Mouse (Mus musculus): ENCODE results near the gene Spock1. TPM values are rescaled to one million over a fixed set of nuclear protein-coding genes. Genes with fewer than 3 reads are reported as not detected.

The Spock1 gene
- polyA plus RNA-seq, 1 experiment from 2014 or later = 97.3 TPM

DNA sequence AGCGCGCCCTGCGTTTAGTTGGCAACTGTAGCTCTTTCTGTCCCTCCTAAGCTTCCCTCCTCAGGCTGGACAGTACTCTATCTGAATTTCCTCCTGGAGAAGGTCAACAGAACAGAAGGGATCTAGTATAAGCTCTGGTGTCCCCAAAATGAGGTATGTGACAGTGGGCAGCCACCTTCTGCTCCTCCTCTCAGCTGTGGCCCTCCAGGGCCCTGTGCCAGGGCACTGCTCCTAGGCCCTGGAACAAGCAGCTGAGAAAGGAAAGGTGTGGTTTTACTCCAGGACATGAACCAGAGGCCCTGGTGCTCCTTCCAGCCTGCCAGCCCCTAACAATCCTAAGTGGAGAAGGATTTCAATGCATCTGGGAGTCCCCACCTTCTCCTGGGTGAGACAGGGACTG lies 51.1 kb downstream of the Spock1 start:
- peaks cover 24% of the 10 kb centered on the region for H3K4me1 ChIP-seq (replicated peaks)
- H3K9me3 ChIP-seq = no peaks in the 10 kb centered on the region
- H3K27ac ChIP-seq (replicated peaks) = no peak overlapping the region
- H3K9ac ChIP-seq = no peak overlapping the region
- no peaks in the 10 kb centered on the region for H3K36me3 ChIP-seq
- H3K4me3 ChIP-seq = no peak overlapping the region
- H3K4me2 ChIP-seq = no peak overlapping the region
- 87% methylated on average over 3 of the region's 3 CpGs for WGBS
- no peak for ATAC-seq (ENCODE audit: low FRiP score, low read depth)
- no peaks in the 10 kb centered on the region for H3K27me3 ChIP-seq

DNA sequence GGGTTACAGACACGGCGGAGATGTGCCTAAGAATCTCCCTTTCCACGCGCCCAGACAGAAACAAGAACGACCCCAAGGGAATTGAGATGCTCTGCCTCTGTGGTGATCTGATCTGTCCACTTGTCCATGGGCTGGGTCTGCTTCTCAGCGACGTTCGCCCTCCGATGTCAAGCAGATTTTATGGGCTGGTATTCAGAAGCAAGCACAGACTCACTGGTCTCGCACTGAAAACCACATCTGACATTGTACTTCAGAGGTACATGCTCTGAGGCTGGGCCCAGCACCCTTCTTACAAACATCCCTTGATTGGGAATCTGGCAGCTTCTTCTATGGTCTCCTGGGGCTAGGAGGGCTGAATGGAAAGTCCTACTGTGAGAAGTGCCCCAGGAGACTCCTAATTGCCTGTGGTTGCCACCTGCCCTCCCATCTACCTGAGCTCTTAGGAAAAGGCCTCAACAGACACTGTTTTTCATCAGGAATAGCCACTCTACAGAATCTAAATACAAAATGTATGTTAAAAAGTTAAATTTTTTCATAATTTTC lies 51.8 kb downstream of the Spock1 start:
- Histone ChIP-seq H3K27ac (replicated peaks) (no peak overlapping the region), H3K9ac (no peak overlapping the region), H3K4me3 (no peak overlapping the region), H3K27me3 (no peaks in the 10 kb centered on the region), H3K4me2 (no peak overlapping the region), H3K36me3 (no peaks in the 10 kb centered on the region), H3K4me1 (replicated peaks) (peaks cover 24% of the 10 kb centered on the region), H3K9me3 (no peaks in the 10 kb centered on the region)
- no peak for ATAC-seq (ENCODE audit: low FRiP score, low read depth)
- WGBS = 75% methylated on average over 10 of the region's 10 CpGs

DNA sequence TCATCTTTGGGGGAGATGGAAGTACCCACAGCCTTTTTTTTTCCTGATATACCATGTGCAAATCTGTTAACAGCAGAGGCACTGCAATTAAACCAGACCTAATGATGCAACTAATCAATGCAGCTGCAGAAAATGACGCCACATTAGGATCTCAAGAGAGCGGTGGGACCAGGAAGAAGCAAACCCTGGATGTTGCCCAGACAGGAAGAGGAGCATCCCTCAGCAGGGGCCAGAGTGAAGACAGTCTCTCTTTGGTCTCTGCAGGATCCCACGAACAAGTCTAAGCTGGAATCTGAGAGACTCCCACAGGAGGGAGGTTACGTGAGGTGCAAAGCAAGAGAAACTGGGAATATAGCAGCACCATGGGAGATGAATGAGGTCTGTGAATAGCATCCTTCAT lies 52.4 kb downstream of the Spock1 start:
- Histone ChIP-seq H3K9me3 (no peaks in the 10 kb centered on the region), H3K9ac (no peak overlapping the region), H3K36me3 (no peaks in the 10 kb centered on the region), H3K4me2 (no peak overlapping the region), H3K4me3 (no peak overlapping the region), H3K4me1 (replicated peaks) (peaks cover 24% of the 10 kb centered on the region), H3K27ac (replicated peaks) (no peak overlapping the region), H3K27me3 (no peaks in the 10 kb centered on the region)
- ATAC-seq (ENCODE audit: low FRiP score, low read depth) = no peak; the same call in 1 of the 2 replicates
- 36% methylated on average over 4 of the region's 4 CpGs for WGBS

DNA sequence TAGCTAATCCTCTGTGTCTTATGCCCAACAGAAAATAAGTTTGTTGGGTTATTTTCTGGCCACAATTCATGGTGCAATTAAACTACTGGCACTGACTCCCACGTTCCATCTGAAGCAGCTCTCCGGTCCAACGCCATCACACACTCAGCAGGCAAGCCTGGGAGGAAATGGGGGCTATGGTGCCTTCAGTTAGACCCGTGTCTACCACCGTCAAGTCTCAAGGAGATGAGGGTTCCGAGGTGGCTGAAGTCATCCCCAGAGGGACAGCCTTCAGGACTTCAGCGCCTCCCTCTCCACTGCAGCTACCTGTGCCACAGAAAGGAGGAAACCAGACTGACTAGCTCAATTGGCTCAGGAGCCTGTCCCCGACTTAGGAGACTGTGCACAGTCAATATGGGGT lies 53.7 kb downstream of the Spock1 start:
- no peaks in the 10 kb centered on the region for H3K27me3 ChIP-seq
- no peak overlapping the region for H3K4me2 ChIP-seq
- no peaks in the 10 kb centered on the region for H3K36me3 ChIP-seq
- H3K9ac ChIP-seq = no peak overlapping the region
- H3K9me3 ChIP-seq = no peaks in the 10 kb centered on the region
- WGBS = 81% methylated on average over 8 of the region's 8 CpGs
- no peak overlapping the region for H3K4me3 ChIP-seq
- ATAC-seq (ENCODE audit: low FRiP score, low read depth) = no peak
- peaks cover 24% of the 10 kb centered on the region for H3K4me1 ChIP-seq (replicated peaks)
- H3K27ac ChIP-seq (replicated peaks) = no peak overlapping the region

DNA sequence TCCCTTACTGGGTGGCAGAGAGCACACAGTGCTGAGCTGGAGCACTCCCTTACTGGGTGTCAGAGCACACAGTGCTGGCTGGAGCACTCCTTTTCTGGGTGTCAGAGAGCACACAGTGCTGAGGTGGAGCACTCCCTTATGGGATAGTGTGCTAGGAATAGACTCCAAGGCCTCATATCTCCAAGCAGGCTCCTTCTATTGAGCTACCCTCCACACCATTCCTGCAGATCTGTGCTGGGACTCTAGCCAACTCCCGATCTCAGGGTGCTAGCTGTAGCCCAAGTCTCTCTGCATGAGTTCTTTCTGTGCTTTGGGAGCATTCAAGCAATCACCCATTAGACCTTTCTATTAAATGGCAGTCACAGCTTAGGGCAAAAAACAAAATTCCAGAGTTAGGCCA lies 54.5 kb downstream of the Spock1 start:
- H3K27ac ChIP-seq (replicated peaks) = no peak overlapping the region
- no peaks in the 10 kb centered on the region for H3K27me3 ChIP-seq
- H3K4me2 ChIP-seq = no peak overlapping the region
- no peak overlapping the region for H3K4me3 ChIP-seq
- 73% methylated on average over 1 of the region's 1 CpGs for WGBS
- H3K36me3 ChIP-seq = no peaks in the 10 kb centered on the region
- no peak for ATAC-seq (ENCODE audit: low FRiP score, low read depth)
- H3K4me1 ChIP-seq (replicated peaks) = peaks cover 24% of the 10 kb centered on the region
- H3K9me3 ChIP-seq = no peaks in the 10 kb centered on the region
- no peak overlapping the region for H3K9ac ChIP-seq

DNA sequence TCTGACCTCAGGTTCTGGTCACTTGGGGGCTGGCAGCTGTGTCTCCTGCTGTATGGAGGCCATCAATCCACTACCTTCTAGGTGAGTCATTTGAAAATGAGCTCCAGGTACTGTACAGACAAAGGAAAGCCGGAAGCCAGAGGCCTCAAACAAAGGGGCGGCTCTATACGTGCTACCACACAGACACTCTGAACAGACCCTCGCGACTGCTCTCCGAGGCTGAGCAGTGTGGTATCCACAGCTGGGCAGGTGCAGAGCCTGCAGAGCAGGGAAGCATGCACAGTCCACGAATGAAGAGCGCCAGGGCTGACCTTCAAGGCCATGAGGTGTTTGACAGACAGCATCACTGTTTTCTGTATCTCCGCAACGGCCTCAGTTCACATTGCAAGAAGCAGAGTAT lies 55.0 kb downstream of the Spock1 start:
- peaks cover 21% of the 10 kb centered on the region for H3K4me1 ChIP-seq (replicated peaks)
- peak; percentile 53; the same call in 1 of the 2 replicates for ATAC-seq (ENCODE audit: low FRiP score, low read depth)
- H3K27ac ChIP-seq (replicated peaks) = no peak overlapping the region
- H3K4me2 ChIP-seq = no peak overlapping the region
- H3K9me3 ChIP-seq = no peaks in the 10 kb centered on the region
- no peaks in the 10 kb centered on the region for H3K36me3 ChIP-seq
- no peak overlapping the region for H3K9ac ChIP-seq
- H3K27me3 ChIP-seq = no peaks in the 10 kb centered on the region
- H3K4me3 ChIP-seq = no peak overlapping the region
- 84% methylated on average over 10 of the region's 10 CpGs for WGBS

DNA sequence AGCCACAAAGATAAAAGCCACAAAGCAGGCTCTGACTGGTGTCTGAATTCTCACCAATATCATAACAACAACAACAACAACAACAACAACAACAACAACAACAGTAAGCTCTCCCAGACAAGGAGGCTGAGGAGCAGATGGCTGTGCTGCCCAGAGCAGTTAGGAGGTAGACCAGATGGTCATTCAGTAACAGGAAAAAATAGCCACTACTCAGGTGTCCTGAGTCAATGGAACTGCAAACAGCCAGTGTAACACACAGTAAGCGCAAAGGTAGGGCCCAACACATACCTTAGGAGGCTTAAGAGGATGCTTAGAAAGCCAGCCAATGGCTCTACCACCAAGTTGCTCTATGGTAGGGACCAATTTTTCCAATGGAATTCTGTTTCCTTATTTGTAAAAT lies 59.2 kb downstream of the Spock1 start:
- H3K9me3 ChIP-seq = no peaks in the 10 kb centered on the region
- no peak overlapping the region for H3K4me2 ChIP-seq
- no peak for ATAC-seq (ENCODE audit: low FRiP score, low read depth)
- 94% methylated on average over 1 of the region's 1 CpGs for WGBS
- H3K27me3 ChIP-seq = no peaks in the 10 kb centered on the region
- no peak overlapping the region for H3K4me3 ChIP-seq
- no peak overlapping the region for H3K9ac ChIP-seq
- no peaks in the 10 kb centered on the region for H3K4me1 ChIP-seq (replicated peaks)
- no peak overlapping the region for H3K27ac ChIP-seq (replicated peaks)
- H3K36me3 ChIP-seq = no peaks in the 10 kb centered on the region

DNA sequence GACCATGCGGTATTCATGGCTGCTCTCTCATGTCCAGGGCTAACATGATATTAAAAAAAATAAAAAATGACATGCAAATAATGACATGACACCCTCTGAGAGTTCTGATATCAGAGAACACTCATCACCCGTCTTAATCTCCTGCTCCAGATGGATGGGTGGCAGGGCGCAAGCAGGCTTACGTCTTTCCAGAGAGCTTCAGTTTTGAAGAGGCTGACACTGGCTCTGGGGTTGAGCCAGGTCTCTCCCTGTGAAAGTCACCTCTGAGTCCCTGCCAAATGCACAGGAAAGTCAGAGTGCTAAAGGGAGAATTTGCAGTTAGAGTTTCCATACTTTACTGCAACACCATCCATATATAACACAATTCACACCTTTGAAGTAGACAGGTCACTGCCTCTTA lies 61.0 kb downstream of the Spock1 start:
- no peak overlapping the region for H3K9ac ChIP-seq
- no peak for ATAC-seq (ENCODE audit: low FRiP score, low read depth)
- WGBS = 81% methylated on average over 4 of the region's 4 CpGs
- no peak overlapping the region for H3K27ac ChIP-seq (replicated peaks)
- no peak overlapping the region for H3K4me3 ChIP-seq
- H3K9me3 ChIP-seq = no peaks in the 10 kb centered on the region
- H3K27me3 ChIP-seq = no peaks in the 10 kb centered on the region
- H3K4me2 ChIP-seq = no peak overlapping the region
- no peaks in the 10 kb centered on the region for H3K36me3 ChIP-seq
- no peaks in the 10 kb centered on the region for H3K4me1 ChIP-seq (replicated peaks)

DNA sequence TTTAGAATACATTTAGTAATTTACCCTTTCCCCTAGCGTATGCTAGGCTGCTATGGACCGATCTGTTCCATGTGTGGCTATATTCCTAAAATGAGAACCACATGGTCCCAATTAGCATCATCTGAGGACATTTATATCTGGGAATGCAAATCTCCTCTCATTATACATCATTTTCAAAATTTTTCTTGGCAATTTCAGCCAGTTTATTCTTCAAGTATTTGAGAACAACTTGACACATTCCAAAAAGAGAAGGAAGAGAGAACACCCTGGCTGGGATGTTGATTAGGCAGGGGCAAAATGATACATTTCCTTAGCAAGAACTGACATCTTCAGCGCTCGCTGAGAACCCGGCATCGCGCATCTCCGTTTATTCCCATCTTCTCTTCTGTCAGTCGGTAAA lies 61.7 kb downstream of the Spock1 start:
- Histone ChIP-seq H3K4me3 (no peak overlapping the region), H3K4me2 (no peak overlapping the region), H3K27ac (replicated peaks) (no peak overlapping the region), H3K9me3 (no peaks in the 10 kb centered on the region), H3K4me1 (replicated peaks) (no peaks in the 10 kb centered on the region), H3K36me3 (no peaks in the 10 kb centered on the region), H3K27me3 (no peaks in the 10 kb centered on the region), H3K9ac (no peak overlapping the region)
- no peak for ATAC-seq (ENCODE audit: low FRiP score, low read depth)
- 93% methylated on average over 9 of the region's 9 CpGs for WGBS

DNA sequence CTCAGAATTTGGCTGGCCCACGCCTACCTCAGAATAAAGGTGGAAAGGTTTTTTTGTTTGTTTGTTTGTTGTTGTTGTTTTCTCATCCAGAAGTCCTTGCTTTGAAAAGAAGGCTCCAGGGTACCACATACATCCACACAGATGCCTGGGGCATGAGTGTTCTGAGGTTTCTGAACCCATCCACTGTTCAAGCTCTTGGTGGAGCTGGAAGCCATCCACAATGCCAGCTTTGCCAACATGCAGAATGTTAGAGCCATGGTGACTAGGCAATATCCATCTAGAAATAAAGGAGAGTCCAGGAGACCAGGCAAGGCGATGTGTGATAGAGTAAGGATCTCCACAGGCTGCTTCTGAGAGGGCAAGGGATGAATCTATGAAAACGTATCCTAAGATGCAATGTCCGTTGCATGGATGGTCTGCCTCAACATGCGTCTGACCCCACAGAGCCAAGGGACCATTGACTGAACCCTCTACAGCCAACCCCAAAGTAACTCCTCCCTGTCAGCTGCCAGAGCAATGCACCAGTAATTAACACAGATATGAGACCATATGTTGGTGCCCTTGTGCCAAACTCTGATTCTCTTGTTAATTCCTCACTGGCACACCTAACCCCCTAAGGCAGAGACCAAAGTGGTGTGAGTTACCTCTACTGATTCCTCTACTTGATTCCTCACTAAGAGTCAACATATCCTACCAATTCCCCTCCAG lies 66.8 kb downstream of the Spock1 start:
- Histone ChIP-seq H3K36me3 (no peaks in the 10 kb centered on the region), H3K9ac (no peak overlapping the region), H3K4me1 (replicated peaks) (no peaks in the 10 kb centered on the region), H3K27me3 (no peaks in the 10 kb centered on the region), H3K9me3 (no peaks in the 10 kb centered on the region), H3K27ac (replicated peaks) (no peak overlapping the region), H3K4me3 (no peak overlapping the region), H3K4me2 (no peak overlapping the region)
- WGBS = 91% methylated on average over 5 of the region's 5 CpGs
- ATAC-seq (ENCODE audit: low FRiP score, low read depth) = no peak

DNA sequence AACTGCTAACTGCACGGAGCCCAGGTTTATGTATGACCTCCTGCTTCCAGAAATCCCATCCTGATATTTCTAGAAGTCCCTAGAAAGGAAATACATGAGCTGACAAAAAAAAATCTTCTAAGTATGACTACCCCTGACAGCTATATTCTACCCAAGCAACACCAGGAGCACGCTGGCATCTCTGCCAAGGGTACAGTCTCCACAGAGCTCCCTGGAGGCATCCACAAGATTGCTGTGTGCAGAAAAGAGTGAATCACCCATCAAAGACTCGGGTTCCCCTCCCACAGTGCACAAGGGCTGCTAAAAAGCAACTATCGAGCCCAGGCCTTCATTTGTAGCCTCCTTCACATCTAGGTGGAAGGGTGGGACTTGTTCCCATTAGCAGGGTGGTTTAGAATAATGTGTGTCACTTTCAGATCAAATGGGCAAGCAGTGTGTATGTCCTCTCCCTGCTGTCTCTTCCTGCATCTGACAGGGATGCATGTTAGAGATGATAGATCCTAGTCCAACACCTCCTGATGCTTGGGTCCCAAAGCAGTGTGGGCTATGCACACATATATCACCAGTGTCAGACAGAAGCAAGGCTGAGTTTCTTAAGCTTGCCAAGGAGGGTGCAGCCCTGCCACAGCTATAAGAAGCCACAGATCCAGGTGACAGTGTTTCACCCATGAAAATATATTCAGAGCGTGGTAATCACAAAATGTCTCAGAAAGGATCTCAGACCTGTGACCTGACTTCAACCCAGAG lies 70.3 kb downstream of the Spock1 start:
- H3K4me2 ChIP-seq = no peak overlapping the region
- H3K27me3 ChIP-seq = no peaks in the 10 kb centered on the region
- no peak overlapping the region for H3K9ac ChIP-seq
- WGBS = 73% methylated on average over 5 of the region's 5 CpGs
- ATAC-seq (ENCODE audit: low FRiP score, low read depth) = no peak
- no peaks in the 10 kb centered on the region for H3K9me3 ChIP-seq
- no peak overlapping the region for H3K4me3 ChIP-seq
- H3K4me1 ChIP-seq (replicated peaks) = no peaks in the 10 kb centered on the region
- no peaks in the 10 kb centered on the region for H3K36me3 ChIP-seq
- no peak overlapping the region for H3K27ac ChIP-seq (replicated peaks)

DNA sequence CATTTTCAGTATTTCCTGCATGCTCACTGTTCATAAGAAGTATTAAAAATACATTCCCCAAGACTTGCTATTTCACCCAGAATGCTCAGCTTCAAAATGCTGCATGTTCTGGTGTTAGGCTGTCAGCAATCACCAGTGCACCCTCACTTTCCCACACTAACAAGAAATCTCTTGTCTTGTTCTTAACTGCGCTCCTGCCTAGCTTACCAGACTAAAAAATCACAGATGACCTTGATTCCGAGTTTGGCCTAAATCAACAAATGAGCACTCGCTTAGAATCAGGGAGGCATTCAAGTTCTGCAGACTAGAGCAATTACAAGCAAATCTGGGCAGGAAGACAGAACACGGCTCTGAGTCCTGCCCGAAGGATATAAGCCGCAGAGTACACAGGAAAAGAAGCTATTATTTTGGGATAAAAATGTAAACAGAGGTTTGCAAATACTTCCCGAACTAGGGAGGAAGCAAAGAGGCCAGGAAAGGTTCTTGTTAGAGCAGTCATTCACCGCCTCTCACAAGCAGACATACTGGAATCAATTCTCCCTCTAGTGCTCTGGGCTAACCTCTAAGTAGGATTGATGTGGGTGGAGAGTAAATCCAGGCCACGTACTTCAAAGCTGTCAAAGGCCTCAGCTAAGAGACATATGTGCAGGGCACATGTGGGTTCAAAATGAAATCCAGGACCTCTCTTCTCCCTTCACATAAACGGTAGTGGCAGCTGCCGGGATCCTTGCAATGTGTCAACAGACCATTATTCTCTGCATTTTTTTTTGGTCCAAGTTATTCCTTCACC lies 76.6 kb downstream of the Spock1 start:
- Histone ChIP-seq H3K36me3 (no peaks in the 10 kb centered on the region), H3K27ac (replicated peaks) (peak overlapping the region; percentile 43; the same call in 1 of the 2 replicates), H3K9me3 (no peaks in the 10 kb centered on the region), H3K4me2 (no peak overlapping the region), H3K4me1 (replicated peaks) (peaks cover 14% of the 10 kb centered on the region), H3K4me3 (no peak overlapping the region), H3K9ac (no peak overlapping the region), H3K27me3 (no peaks in the 10 kb centered on the region)
- ATAC-seq (ENCODE audit: low FRiP score, low read depth) = no peak
- WGBS = 69% methylated on average over 11 of the region's 11 CpGs

All from hindbrain, embryonic 15.5 days (tissue).